Mouse (Mus musculus) inflammation-experienced regulatory T-cells, adult 6 months (primary cell): Measurements from ENCODE around the gene Gm10799. TPM values are rescaled to one million over a fixed set of nuclear protein-coding genes. Genes with fewer than 3 reads are reported as not detected.
"Not testable (repeated sequence)": the region's sequence is repeated elsewhere in the genome, so short reads cannot be mapped to it uniquely, and the experiment has no call there.

Experiments used
- ATAC-seq: one replicate; pipeline ENCODE4 v1.8.0; 2017
- polyA plus RNA-seq, 3 experiments: library from polyadenylated mRNA; unstranded; fragments of 100-300 nt; shearing (Covaris generic); gene quantifications; one replicate each; pipeline ENCODE4 v1.2.1; 2017

Gm10799 gene
- not detected for polyA plus RNA-seq

- not testable (repeated sequence) for ATAC-seq
These were observed at the start of gene Gm10799 for GRCm38 (mm10) chr2:104068450-104068849. TSS of gene Gm10799 (minus strand) at chr2:104068550.

- not testable (repeated sequence) for ATAC-seq
These were observed 48.8 kb upstream of the Gm10799 start for GRCm38 (mm10) chr2:104117173-104117572.

- no peak for ATAC-seq
These were observed 46.5 kb upstream of the Gm10799 start for GRCm38 (mm10) chr2:104114898-104115297.

GRCm38 (mm10) chr2:104113563-104113962, 45.2 kb upstream of the Gm10799 start:
- ATAC-seq = not testable (repeated sequence)

- not testable (repeated sequence) for ATAC-seq
These were observed 42.9 kb upstream of the Gm10799 start for GRCm38 (mm10) chr2:104111170-104111797.

GRCm38 (mm10) chr2:104110031-104110430, 41.7 kb upstream of the Gm10799 start:
- ATAC-seq = no peak

GRCm38 (mm10) chr2:104109528-104109927, 41.2 kb upstream of the Gm10799 start:
- ATAC-seq = no peak

GRCm38 (mm10) chr2:104109021-104109420, 40.7 kb upstream of the Gm10799 start:
- not testable (repeated sequence) for ATAC-seq

- ATAC-seq = no peak
These were observed 36.5 kb upstream of the Gm10799 start for GRCm38 (mm10) chr2:104104800-104105199.

GRCm38 (mm10) chr2:104099946-104100345, 31.6 kb upstream of the Gm10799 start:
- no peak for ATAC-seq

- ATAC-seq = no peak
These were observed 30.9 kb upstream of the Gm10799 start for GRCm38 (mm10) chr2:104099231-104099585.

- no peak for ATAC-seq
These were observed 30.3 kb upstream of the Gm10799 start for GRCm38 (mm10) chr2:104098529-104099230.

GRCm38 (mm10) chr2:104097396-104097795, 29.0 kb upstream of the Gm10799 start:
- ATAC-seq = not testable (repeated sequence)

GRCm38 (mm10) chr2:104096796-104097195, 28.4 kb upstream of the Gm10799 start:
- not testable (repeated sequence) for ATAC-seq

GRCm38 (mm10) chr2:104096256-104096655, 27.9 kb upstream of the Gm10799 start:
- ATAC-seq = no peak

GRCm38 (mm10) chr2:104095741-104096213, 27.4 kb upstream of the Gm10799 start, which contains the start of gene Cd59a:
TSS of gene Cd59a (plus strand) at chr2:104095801.
- no peak for ATAC-seq

- ATAC-seq = no peak
These were observed 25.0 kb upstream of the Gm10799 start for GRCm38 (mm10) chr2:104093305-104093704.

- not testable (repeated sequence) for ATAC-seq
These were observed 19.2 kb upstream of the Gm10799 start for GRCm38 (mm10) chr2:104087562-104087961.

- ATAC-seq = not testable (repeated sequence)
These were observed 15.7 kb upstream of the Gm10799 start for GRCm38 (mm10) chr2:104084027-104084426.

- no peak for ATAC-seq
These were observed 14.1 kb upstream of the Gm10799 start for GRCm38 (mm10) chr2:104082474-104082873.

- not testable (repeated sequence) for ATAC-seq
These were observed 13.2 kb upstream of the Gm10799 start for GRCm38 (mm10) chr2:104081436-104082050.

- ATAC-seq = not testable (repeated sequence)
These were observed 9.9 kb upstream of the Gm10799 start for GRCm38 (mm10) chr2:104078285-104078684.

- ATAC-seq = peak; percentile 64
These were observed 1.4 kb upstream of the Gm10799 start, which contains the start of gene Cd59b for GRCm38 (mm10) chr2:104069704-104070185. TSS of gene Cd59b (plus strand) at chr2:104069849.
